Mouse (Mus musculus) lung, postnatal 0 days (tissue): ENCODE results near the gene Arglu1.

Experiments
- CTCF ChIP-seq: IDR thresholded peaks from 2 replicates; pipeline ENCODE4 v1.5.1; 2016; ENCODE audit warnings: antibody characterized with exemption, mild to moderate bottlenecking
- EP300 ChIP-seq: IDR thresholded peaks from 2 replicates; pipeline ENCODE4 v1.6.1; 2016; ENCODE audit warnings: antibody characterized with exemption, mild to moderate bottlenecking, control low read depth

DNA sequence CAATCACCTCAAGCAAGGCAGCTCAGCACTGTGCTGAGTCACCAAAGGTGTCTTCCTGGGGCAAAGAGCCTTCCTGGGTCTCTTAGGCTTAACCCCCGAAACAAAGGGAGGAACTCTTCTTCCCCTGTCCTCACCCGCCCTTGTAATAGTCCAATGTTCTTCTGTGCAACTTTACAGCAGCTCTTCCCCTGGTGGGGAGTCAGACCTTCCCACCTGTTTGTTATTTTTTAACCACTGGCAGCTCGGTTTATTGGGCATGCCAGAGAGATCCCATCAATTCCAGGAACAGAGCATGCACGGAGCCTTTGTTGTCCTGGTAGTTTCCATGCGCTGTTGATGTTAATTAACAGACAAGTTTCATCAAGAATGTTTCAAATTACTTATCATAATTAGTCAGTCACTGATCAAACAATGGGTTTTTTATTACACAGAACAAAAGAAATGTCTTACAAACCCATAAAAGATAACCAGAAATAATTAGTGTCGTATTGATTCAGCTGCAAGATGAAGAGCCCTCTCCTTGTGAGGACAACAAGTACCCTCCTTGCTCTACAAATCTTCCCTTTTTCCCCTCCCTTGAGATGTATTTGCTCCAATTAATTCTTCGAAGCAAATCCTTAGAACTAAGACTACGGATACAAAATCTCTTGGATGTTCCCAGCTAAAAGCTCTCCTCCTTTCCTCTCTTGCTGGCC lies 50.6 kb downstream of the Arglu1 start:
- TF ChIP-seq CTCF (no peak), EP300 (no peak)
